Mouse (Mus musculus) ES-E14 (cell line): ENCODE results near the gene Kank4. TPM values are rescaled to one million over a fixed set of nuclear protein-coding genes. Genes with fewer than 3 reads are reported as not detected.
"Not testable (repeated sequence)": the region's sequence is repeated elsewhere in the genome, so short reads cannot be mapped to it uniquely, and the experiment has no call there.

Source experiments
- DNase-seq: peaks from one replicate; pipeline ENCODE4 v3.0.0-alpha.2; 2013; ENCODE audit warnings: low read depth, low spot score
- H3K27ac ChIP-seq: 2 replicates; pipeline ENCODE4 v1.5.1; 2012; ENCODE audit warnings: low read depth, mild to moderate bottlenecking, low read length, moderate library complexity, mixed read lengths; ENCODE audit not compliant: poor library complexity, insufficient read depth, severe bottlenecking
- H3K36me3 ChIP-seq: 2 replicates; pipeline ENCODE4 v1.6.1; 2012; ENCODE audit warnings: mild to moderate bottlenecking, low read length, moderate library complexity, mixed read lengths; ENCODE audit not compliant: control insufficient read depth, poor library complexity, insufficient read depth, severe bottlenecking
- H3K4me1 ChIP-seq, 2 experiments: fragments of 150-350 bp in 1 of 2; sonication (generic) in 1 of 2; 2 replicates each; pipeline ENCODE4 v1.6.1; 2012; ENCODE audit warnings: low read length in 2 of 2, mild to moderate bottlenecking in 1 of 2, mixed read lengths in 1 of 2; ENCODE audit not compliant: control insufficient read depth in 2 of 2, insufficient read depth in 2 of 2, poor library complexity in 1 of 2
- H3K4me3 ChIP-seq, 2 experiments: fragments of 150-350 bp in 1 of 2; sonication (generic) in 1 of 2; 2 replicates each; pipeline ENCODE4 v1.5.1; 2012; ENCODE audit warnings: low read length in 2 of 2, low read depth in 1 of 2, mild to moderate bottlenecking in 1 of 2, mixed read lengths in 1 of 2; ENCODE audit not compliant: insufficient read depth in 1 of 2, poor library complexity in 1 of 2, severe bottlenecking in 1 of 2
- H3K9ac ChIP-seq: 2 replicates; pipeline ENCODE4 v1.6.1; 2012; ENCODE audit warnings: low read depth, mild to moderate bottlenecking, low read length, mixed read lengths; ENCODE audit not compliant: poor library complexity, insufficient read depth, severe bottlenecking
- H3K9me3 ChIP-seq: fragments of 150-350 bp; sonication (generic); 2 replicates; pipeline ENCODE4 v1.6.1; 2012; ENCODE audit warnings: low read depth, mild to moderate bottlenecking, low read length; ENCODE audit not compliant: control insufficient read depth, insufficient read depth
- CHD2 ChIP-seq: IDR thresholded peaks from 2 replicates; pipeline ENCODE4 v1.6.1; 2014; ENCODE audit warnings: mild to moderate bottlenecking, low read depth, low read length, inconsistent platforms
- HCFC1 ChIP-seq: IDR thresholded peaks from 2 replicates; pipeline ENCODE4 v1.6.1; 2012; ENCODE audit warnings: low read length, inconsistent platforms, borderline replicate concordance; ENCODE audit not compliant: insufficient read depth
- MAFK ChIP-seq: IDR thresholded peaks from 2 replicates; pipeline ENCODE4 v1.6.1; 2014; ENCODE audit warnings: mild to moderate bottlenecking, low read depth, low read length, inconsistent platforms; ENCODE audit not compliant: insufficient read depth
- ZC3H11A ChIP-seq: IDR thresholded peaks from 2 replicates; pipeline ENCODE4 v1.6.1; 2012; ENCODE audit warnings: low read depth, mild to moderate bottlenecking, inconsistent platforms, low read length, borderline replicate concordance
- ZNF384 ChIP-seq: IDR thresholded peaks from 2 replicates; pipeline ENCODE4 v1.6.1; 2012; ENCODE audit warnings: low read depth, low read length, inconsistent platforms
- in situ Hi-C, 2 experiments: fragments of 600-800 bp; cut with MboI; formaldehyde crosslinking; loops; one replicate each; pipeline ENCODE4 v1.15.1; 2025; ENCODE audit warnings: low sequenced_read_pairs in 2 of 2, inconsistent platforms in 1 of 2; ENCODE audit not compliant: unreplicated experiment in 2 of 2
- total RNA-seq: library from RNA; depleted of rRNA; stranded (reverse); fragments of 300-350 nt; gene quantifications from 2 replicates; pipeline ENCODE4 v1.2.3, GENCODE M21; 2012

Kank4 gene
- total RNA-seq, 1 experiment, result 5.4 TPM

DNA sequence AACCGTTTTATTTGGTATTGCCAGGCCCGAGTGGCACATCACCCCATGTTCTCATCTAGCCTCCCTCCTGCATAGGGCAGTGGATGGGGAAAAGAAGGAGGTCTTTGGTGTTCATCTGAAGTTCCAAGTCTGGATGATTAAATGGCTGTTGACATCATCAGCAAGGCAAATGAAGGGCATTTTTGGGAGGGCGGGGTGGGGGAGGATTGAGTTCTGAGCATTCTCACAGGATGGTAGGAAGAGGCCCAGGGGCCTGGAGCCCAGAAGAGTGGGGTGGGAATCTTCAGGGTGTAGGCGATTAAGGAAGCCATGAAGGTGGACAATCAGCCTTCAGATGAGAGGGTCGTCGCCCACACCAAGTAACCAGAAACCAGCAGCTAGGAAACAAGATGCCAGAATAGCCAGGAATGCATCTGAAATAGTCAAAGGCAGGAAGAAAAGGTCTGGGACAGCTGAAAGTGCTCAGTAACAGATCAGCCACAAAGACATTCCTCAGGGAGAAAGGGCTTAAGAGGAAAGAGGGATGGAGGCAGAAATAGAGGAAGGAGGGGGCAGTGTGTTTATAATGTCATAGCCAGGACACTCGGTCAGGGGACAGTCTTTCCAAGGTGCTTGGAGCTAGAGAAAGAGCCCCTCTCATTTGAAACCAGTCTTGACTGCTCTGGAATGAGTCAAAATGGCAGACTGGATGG lies 26.7 kb upstream of the Kank4 start:
- no peak overlapping the region for H3K4me3 ChIP-seq
- H3K9me3 ChIP-seq, result 0 out of 2 replicates have a peak, but pooled peaks cover 2% of the 10 kb centered on the region
- in situ Hi-C loops, result no loop called here
- no peak for TF ChIP-seq ZC3H11A
- TF ChIP-seq ZNF384, result no peak
- no peak for TF ChIP-seq MAFK
- no peak for TF ChIP-seq HCFC1
- peaks cover 5% of the 10 kb centered on the region; the same call in 1 of the 2 replicates for H3K36me3 ChIP-seq
- H3K9ac ChIP-seq, result no peak overlapping the region; the same call in 1 of the 2 replicates
- no peak for DNase-seq
- no peak overlapping the region; the same call in 1 of the 2 replicates for H3K27ac ChIP-seq
- peaks cover 25 to 26% of the 10 kb centered on the region in 2 experiments for H3K4me1 ChIP-seq

DNA sequence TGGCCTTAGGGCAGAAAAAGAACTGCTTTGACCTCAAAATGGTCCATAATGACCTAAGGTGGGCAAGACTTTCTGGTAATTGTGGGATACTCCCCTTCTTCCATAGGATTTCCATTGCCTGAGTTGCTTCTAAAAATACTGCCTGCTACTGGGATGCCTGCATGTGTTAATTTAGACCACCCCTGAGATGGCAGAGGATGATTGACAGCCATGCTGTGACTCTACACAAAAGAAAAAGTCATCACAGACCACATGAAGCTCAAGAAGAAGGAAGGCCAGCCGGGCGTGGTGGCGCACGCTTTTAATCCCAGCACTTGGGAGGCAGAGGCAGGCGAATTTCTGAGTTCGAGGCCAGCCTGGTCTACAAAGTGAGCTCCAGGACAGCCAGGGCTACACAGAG lies 23.9 kb upstream of the Kank4 start:
- H3K9ac ChIP-seq, in situ Hi-C loops, H3K9me3 ChIP-seq, H3K36me3 ChIP-seq: not testable (repeated sequence)
- Histone ChIP-seq H3K4me3 (peak overlapping the region in 1 of 2 experiments; percentile 23; a peak in 1 of 4 replicates), H3K4me1 (peaks cover 14 to 24% of the 10 kb centered on the region in 2 experiments; a peak in 3 of 4 replicates), H3K27ac (peak overlapping the region; percentile 83)
- DNase-seq, result peak; percentile 35

DNA sequence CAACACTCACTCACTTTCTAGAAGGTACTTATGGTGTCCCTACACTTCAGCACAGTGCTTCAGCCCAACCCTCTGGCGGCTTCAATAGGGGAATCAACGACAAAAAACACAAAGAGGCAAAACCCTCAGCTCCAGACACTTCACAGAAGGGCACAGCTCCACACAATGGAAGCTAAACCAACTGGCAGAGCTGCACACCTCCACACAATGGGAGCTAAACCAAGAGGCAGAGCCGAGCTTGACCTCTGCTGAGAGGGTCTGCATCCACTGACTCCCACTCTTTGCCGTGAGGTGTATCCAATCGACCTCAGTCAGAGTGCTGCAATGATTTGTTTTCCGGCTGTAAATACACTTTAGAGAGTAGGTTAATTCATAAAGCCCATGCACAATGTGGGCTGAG lies 23.2 kb upstream of the Kank4 start:
- H3K9me3 ChIP-seq, result no peaks in the 10 kb centered on the region
- peak overlapping the region; percentile 83 for H3K27ac ChIP-seq
- in situ Hi-C loops, result no loop called here
- peaks cover 11 to 21% of the 10 kb centered on the region in 2 experiments; a peak in 3 of 4 replicates for H3K4me1 ChIP-seq
- no peak for DNase-seq
- no peaks in the 10 kb centered on the region for H3K36me3 ChIP-seq
- peak overlapping the region in 1 of 2 experiments; percentile 23; a peak in 2 of 4 replicates for H3K4me3 ChIP-seq
- TF ChIP-seq ZC3H11A, result no peak
- no peak for TF ChIP-seq MAFK
- TF ChIP-seq HCFC1, result no peak
- no peak for TF ChIP-seq CHD2
- no peak for TF ChIP-seq ZNF384
- peak overlapping the region; percentile 9; the same call in 1 of the 2 replicates for H3K9ac ChIP-seq

- Histone ChIP-seq H3K36me3 (no peaks in the 10 kb centered on the region), H3K9ac (no peak overlapping the region), H3K4me3 (no peak overlapping the region), H3K9me3 (no peaks in the 10 kb centered on the region), H3K27ac (no peak overlapping the region), H3K4me1 (peaks cover 9 to 13% of the 10 kb centered on the region in 2 experiments; a peak in 3 of 4 replicates)
- in situ Hi-C loops, result no loop called here
- no peak for DNase-seq
- TF ChIP-seq ZC3H11A (no peak), MAFK (no peak), ZNF384 (no peak), CHD2 (no peak), HCFC1 (no peak)
These were observed 21.6 kb upstream of the Kank4 start for GRCm38 (mm10) chr4:98838913-98839312.
